Mouse (Mus musculus) erythroblast, adult 5-6 weeks (primary cell): ENCODE data around the gene Rcan2. TPM values are rescaled to one million over a fixed set of nuclear protein-coding genes. Genes with fewer than 3 reads are reported as not detected.
"Not testable (repeated sequence)": the region's sequence is repeated elsewhere in the genome, so short reads cannot be mapped to it uniquely, and the experiment has no call there.

Experiments
- ATAC-seq: replicated peaks from 2 replicates; pipeline ENCODE4 v1.8.0; 2016; ENCODE audit warnings: moderate number of reproducible peaks, mild to moderate bottlenecking, moderate TSS enrichment, inconsistent platforms; ENCODE audit not compliant: poor library complexity, low FRiP score, severe bottlenecking
- total RNA-seq, 2 experiments: library from RNA; stranded (forward) in 1 of 2; stranded (reverse) in 1 of 2; fragments of 150-400 nt in 1 of 2; fragments of 200-764, 138-1000 nt in 1 of 2; gene quantifications; 2 replicates each; pipeline versions ENCODE4 v1.2.3 to v1.2.4; 2015 to 2017; ENCODE audit warnings: low replicate concordance in 2 of 2

The Rcan2 gene
- total RNA-seq, 2 experiments from 2014 or later = not detected

GRCm38 (mm10) chr17:43822630-43823029 is 21.5 kb downstream of the Rcan2 start:
- ATAC-seq = no peak

- ATAC-seq = no peak
Observed at GRCm38 (mm10) chr17:43824781-43825410, 23.7 kb downstream of the Rcan2 start.

- ATAC-seq = not testable (repeated sequence)
Observed at GRCm38 (mm10) chr17:43825411-43825785, 24.2 kb downstream of the Rcan2 start.

DNA sequence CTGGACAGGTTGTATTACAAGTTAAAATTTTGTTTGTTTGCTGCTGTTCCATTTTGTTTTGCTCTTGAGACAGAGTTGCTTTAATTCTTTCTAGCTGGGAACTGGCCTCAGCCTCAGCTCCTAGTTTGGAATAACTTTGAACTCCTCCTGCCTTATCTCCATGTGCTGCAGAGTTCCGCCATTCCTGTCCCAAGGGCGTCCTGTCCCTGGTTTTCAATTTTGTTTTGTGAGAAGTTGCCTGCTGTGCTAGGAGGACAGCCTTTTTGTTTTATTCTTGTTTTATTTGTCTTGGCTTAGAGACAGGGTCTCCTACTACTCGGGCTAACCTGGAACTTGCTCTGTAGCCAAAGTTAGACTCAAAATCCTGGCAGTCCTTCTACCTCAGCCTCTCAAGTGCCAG is 26.1 kb downstream of the Rcan2 start:
- no peak for ATAC-seq

- no peak for ATAC-seq
Observed at GRCm38 (mm10) chr17:43832401-43833124, 31.4 kb downstream of the Rcan2 start.

GRCm38 (mm10) chr17:43840208-43840607 is 39.1 kb downstream of the Rcan2 start:
- ATAC-seq = no peak

DNA sequence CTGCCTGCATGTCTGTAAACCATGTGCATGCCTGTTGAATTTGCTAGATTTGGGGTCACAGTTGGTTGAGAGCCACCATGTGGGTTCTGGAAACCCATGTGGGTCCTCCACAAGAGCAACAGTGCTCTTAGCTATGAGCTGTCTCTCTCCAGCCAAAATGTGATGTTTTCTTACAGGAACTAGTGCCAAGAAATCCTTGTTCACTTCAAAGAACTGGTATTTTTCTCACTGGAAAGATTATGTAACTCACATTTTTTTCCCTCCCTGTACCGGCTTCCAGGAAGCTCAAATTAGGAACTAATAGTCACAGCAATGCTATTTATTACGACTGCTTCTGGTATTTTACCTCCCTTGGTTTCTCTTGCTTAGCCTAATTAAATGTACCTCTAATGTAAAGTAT is 45.6 kb downstream of the Rcan2 start:
- no peak for ATAC-seq

GRCm38 (mm10) chr17:43848903-43849302 is 47.8 kb downstream of the Rcan2 start:
- ATAC-seq = no peak

GRCm38 (mm10) chr17:43855132-43855531 is 54.0 kb downstream of the Rcan2 start:
- ATAC-seq = no peak

- no peak for ATAC-seq
Observed at GRCm38 (mm10) chr17:43856081-43856480, 54.9 kb downstream of the Rcan2 start.

DNA sequence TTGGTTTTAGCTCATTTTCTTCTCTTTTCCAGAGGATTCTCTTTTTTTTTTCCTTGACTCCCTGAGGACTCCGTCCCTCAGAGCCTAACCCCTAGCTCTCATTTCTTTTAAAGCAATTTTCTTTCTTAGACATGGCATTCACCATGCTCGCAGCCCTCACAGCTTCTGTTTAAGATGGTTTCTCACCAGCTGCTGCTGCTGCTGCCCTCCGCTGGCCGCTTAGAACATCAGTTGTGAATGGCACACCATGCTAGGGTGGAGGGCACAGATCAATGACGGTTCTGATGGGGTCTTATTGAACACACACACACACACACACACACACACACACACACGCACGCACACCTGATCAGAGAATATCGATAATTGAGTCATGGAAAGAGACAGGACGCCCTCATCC is 67.7 kb downstream of the Rcan2 start:
- no peak for ATAC-seq

- ATAC-seq = no peak
Observed at GRCm38 (mm10) chr17:43869677-43870076, 68.5 kb downstream of the Rcan2 start.

GRCm38 (mm10) chr17:43874417-43874816 is 73.3 kb downstream of the Rcan2 start:
- no peak for ATAC-seq

DNA sequence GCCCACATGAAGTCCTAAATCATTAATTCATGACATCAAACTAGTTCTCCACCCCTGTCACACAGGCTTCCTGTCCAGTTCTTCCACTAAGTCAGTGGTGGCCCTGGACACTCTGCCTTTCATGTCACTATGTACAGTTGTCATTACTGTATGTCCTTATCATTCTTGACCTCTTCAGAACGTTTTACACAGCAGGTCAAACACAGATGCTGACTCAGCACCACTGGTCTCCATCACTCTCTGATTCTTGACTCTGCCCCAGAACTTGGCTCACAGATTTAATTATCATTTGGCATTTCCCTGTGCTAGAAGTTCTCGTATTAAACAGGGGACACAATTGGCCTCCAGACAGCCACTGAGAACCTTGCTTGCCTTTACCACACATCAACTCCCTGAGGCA is 76.3 kb downstream of the Rcan2 start:
- no peak for ATAC-seq

DNA sequence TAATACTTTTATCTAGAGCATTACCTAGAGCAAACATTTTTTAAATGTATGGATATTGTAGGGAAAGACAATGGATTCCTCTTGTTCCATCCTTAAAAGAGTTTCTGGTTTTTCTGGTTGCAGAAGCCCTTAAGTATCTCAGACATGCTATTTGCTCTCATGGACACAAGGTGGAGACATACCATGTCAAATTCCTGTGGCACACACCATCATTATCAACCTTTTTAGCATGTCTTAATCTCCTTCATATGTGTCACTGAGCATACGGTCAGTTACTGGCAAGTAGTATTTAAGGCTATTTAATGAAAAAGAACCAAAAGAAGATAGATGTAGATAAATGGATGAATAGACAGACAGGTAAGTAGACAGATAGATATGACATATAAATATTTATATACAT is 81.9 kb downstream of the Rcan2 start:
- no peak for ATAC-seq

DNA sequence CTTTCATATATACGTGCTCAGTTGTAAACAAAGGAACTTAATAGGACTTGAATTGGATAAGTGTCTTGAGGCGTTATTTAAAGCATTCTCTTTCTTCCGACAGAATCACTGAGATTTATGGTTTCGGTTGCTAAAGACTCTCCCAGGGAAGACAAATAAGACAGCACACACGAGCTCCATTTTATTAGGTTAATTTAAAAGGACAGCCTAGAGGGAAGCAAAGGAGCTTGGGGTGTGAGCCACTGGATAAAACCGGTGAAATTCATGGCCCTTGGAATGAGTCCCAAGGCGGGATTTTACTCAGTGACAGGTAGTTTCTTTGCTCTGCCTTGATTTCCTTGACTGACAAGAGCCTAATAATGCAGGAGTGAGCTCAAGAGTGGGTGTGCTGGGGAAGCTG is 85.1 kb downstream of the Rcan2 start:
- ATAC-seq = no peak

DNA sequence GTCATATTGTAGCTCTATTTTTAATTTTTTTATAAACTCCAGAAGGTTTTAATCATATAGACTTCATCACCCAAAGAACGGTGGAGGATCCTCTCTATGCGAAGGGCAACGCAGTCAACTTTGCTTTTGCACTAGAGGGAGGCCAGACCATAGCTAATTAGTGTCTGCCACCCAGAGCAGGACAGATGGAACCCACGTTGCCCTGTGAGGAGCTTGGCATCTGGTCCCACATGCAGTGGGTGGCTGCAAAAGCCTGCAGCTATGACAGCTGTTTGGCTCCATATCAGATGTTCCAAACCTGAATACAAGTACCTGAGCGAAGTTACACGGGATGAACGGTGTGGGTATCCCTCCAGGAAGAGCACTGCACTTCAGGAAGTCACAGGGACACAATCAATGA is 86.8 kb downstream of the Rcan2 start:
- no peak for ATAC-seq

DNA sequence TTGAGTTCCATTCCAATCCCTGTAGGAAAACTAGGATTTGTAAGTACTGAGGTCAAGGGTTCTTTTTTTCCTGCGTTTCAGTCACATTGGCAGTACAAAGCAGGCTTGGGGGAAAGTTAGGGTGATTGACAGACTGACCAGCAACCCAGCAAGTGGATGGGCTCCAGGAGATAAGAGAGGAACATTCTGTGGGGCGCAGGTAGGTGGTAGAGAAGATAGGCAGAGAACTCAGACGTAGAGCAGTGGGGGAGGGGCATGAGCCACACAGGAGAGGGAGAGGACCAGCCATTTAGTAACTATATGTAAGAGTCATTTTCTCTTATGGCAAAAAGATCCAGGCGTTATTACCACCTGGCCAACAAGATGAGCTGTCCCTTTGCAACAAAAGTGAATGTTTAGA is 96.2 kb downstream of the Rcan2 start:
- no peak for ATAC-seq

- ATAC-seq = no peak
Observed at GRCm38 (mm10) chr17:43899405-43900092, 98.4 kb downstream of the Rcan2 start.

GRCm38 (mm10) chr17:43900133-43900532 is 99.0 kb downstream of the Rcan2 start:
- ATAC-seq = no peak

- no peak for ATAC-seq
Observed at GRCm38 (mm10) chr17:43901474-43901873, 100.3 kb downstream of the Rcan2 start.
